Mouse (Mus musculus) left cerebral cortex, adult 18-20 months (tissue): ENCODE measurements around the gene Zbtb17. TPM values are rescaled to one million over a fixed set of nuclear protein-coding genes. Genes with fewer than 3 reads are reported as not detected.

Source experiments
- DNase-seq, 2 experiments: peaks; one replicate each; pipeline ENCODE4 v3.0.0; 2021 to 2022; ENCODE audit warnings: low spot score in 2 of 2, mixed read lengths in 1 of 2
- total RNA-seq, 2 experiments: library from RNA; stranded (reverse); gene quantifications; 2 replicates each; pipeline ENCODE4 v1.2.3; 2021

The Zbtb17 gene
- total RNA-seq, 2 experiments from 2014 or later: 38.8 to 47.7 TPM

DNA sequence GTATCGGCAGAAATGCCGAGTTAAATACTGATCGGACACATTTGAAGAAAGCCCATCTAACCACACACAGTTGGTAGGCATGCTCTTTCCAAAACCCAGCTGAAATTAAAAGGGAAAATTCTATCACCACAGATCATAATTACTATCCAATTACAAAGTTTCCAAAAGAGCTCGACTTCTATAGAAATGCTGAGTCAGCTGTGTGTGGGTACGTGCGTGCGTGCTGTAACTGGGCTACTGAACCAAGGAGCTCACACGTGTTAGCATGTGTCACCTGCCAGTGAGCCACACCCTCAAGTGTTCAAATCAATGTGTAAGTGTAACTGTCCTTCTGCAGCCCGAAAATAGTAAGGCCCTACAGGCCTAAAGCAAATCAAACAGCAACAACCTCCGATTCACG is 43.1 kb downstream of the Zbtb17 start:
- DNase-seq: no peak

DNA sequence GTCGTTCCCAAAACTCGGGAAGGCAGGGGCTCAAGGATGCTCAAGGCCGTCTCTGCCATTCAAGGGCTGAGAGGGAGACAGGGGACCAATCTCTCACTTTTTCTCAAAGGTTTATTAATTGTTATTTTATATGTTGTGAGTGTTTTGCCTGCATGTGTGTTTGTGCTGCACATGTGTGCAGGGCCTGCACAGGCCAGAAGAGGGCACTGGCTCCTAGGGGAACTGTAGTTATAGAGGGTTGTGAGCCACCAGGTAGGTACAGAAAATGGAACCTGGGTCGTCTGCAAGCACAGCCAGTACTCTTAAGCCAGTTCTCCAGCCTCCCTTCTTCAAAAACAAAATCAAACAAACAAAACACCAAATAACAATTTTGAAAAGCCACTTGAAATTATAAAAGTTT is 44.2 kb downstream of the Zbtb17 start:
- no peak for DNase-seq

DNA sequence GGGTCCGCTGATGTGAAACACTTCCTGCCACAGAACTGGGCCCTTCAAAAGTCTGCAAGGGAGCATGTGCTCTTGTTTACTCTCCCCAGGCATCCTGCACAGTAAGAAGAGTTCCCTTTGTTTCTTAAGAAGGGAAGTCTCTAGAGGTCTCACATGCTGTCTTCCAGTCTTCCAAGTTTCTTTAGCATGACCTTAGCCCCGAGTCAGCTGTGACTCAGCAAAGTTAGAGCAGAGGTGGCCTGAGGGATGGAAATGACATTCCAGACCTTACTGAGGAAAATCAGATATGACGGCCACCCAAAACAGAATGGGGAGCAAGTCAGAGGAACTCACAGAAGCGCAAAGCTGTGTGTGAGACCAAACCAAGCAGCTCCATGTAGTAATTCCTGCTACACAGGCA is 56.2 kb downstream of the Zbtb17 start:
- DNase-seq: no peak

DNA sequence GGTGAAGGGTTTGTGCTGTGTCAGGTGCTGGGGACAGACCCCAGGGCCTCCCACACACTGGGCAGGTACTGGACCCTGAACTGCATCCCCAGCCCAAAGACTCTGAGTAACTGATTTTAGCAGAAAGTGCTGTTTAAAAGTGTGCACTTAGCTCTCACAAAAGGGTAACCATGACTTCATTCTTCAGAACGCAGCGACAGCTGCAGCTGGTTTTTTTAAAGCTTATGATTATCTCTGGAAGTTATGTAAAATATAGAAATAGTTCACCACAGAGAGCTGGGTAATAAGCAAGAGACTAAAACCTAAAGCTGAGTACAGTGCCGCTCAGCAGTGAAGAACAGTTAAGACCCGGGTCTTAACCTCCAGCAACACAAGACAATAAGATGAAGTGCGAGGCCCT is 56.6 kb downstream of the Zbtb17 start:
- DNase-seq: no peak

DNA sequence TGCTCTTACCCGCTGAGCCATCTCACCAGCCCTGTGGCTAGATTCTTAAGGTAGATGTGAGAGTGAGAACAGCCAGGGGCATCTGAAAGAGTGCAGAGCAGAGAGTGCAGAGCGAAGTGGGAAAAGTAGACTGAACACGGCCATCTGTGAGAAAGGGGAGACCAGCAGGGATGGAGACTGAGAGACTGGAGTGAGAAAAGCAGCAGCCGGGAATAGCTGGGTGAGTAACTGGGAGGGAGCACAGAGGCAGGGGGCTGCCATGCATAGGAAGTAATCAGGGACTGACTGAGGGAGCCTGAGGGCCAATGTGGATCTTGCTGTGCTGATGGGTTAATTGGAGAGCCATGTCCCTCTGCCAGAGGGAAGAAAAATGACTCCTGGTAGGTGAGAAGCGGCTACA is 58.3 kb downstream of the Zbtb17 start:
- no peak for DNase-seq

DNA sequence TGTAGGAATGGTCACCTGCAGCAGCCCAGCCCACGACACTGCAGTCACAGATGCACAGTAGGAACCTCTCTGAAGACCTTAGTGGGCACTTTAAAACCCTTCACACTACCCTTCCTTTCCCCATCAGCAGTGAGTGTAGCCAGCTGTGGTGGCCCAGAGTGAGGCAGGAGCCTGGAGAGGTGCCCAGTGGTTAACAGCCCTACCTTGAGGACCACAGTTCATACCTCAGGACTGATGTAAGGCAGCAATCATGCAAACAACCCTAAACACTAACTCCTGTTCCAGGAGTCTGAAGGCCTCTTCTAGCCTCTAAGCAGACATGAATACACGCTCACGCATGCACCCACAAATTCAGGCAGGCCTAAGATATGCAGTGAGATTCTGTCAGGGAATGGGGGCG is 60.0 kb downstream of the Zbtb17 start:
- no peak for DNase-seq

DNA sequence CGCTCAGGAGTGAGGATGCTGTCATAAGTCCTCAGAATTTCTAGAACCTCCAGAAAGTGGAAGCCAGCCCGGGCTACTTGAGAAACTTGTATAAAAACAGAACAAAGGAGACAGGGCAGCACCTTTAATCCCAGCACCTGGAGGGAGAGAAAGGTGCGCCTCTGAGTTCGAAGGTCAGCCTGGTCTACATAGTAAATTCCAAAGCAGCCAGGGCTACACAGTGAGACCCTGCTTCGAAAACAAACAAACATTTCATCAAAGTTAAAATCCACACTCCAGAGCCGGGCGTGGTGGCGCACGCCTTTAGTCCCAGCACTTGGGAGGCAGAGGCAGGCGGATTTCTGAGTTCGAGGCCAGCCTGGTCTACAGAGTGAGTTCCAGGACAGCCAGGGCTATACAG is 61.4 kb downstream of the Zbtb17 start:
- no peak for DNase-seq

DNA sequence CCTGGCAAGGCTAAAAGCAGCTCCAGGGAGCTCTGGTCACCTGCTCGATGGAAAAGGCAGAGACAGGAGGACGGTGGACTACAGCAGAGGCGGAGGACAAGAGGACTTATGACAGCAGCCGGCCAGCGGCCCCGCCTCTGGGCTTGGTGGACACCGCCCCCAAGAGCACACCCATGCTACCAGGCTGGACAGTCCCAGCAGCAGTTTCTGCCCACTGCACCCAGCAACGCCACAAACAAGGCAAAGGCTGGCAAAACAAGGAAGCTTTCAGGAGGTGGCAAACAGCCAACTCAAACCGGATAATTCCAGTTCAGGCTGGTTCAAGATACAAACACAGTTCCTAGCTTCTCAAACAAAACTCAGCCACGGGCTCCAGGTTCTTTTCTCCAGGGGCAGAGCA is 61.9 kb downstream of the Zbtb17 start:
- DNase-seq: peak; percentile 54 to 62

DNA sequence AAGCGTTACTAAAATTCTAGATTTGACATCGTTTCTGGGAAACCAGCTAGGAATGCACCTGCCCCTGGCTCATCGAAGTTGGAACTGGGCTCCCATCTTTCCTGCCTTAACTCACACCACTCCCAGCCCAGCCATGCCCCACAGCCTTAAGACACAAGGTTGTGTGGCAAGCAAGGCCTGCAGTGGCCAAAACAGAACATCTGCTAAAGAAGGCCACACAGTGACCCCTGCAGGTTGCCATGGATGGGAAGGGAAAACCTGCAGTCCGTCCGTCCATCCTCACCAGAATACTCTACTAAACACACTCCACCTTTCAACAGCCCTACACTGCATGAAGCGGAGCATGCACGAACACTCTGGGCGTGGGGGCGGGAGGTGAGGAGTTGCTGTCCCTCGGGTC is 62.4 kb downstream of the Zbtb17 start:
- no peak for DNase-seq

DNA sequence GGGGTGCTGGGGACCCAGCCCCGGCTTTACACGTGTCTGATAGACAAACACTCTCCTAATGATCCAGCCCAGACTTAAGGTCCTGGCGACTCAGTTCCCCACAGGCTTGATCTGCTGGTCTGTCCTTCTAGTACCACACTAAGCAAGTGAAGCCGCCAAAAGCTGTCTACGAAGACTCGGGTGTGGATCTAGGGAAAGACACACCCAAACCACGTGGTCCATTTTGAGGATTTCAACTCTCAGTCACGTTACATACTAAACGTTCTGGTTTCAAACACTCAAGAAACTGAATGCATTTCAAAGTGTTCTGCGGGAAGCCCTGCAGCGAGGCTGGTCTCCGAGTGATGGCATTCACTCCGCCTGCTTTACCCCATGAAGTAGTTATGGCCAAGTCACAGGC is 66.0 kb downstream of the Zbtb17 start:
- DNase-seq: no peak

DNA sequence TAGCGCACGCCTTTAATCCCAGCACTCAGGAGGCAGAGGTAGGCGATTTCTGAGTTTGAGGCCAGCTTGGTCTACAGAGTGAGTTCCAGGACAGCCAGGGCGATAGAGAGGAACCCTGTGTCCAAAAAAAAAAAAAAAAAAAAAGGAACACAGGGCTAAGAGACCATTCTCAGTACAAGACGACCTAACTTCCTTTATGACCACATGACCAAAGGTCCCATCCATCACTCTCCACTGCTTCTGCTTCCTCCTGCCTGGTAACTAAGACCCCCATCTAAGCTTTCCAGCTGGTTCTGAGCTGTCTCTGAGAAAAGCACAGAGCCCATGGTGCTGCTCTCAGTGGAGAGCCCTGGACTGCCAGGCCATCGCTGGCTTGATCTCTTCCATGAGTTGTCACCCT is 67.7 kb downstream of the Zbtb17 start:
- no peak for DNase-seq

DNA sequence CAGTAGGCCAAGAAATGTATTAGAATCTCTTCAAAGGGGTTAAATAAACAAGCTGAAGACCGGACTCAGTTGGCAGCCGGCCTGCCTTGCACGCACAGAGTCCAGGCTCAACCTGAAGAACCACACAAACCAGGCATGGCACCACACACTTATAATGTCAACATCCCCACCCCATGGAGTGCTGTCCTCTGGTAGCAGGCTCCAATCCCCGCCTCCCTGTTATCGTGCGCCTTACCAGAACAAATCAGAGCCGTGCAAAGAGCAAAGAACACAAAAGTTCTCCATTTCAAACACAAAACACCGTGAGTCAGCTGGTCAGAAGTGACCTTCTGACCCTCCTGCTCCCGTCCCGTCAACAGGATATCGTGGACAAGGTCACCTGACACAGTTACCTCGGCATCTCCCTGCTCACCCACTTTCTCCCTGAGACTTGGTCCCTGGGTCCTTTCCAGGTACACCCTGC is 69.8 kb downstream of the Zbtb17 start:
- no peak for DNase-seq

Other genes with a start within 250 kb of the Zbtb17 start
- gene Rsg1, start 230.7 kb upstream of the Zbtb17 start, total RNA-seq: 1 to 10 TPM; 3.6 to 4.3 TPM
- gene Arhgef19, start 205.2 kb upstream of the Zbtb17 start, total RNA-seq: 10 to 100 TPM; 17.9 to 21.2 TPM
- gene Epha2, start 143.4 kb upstream of the Zbtb17 start, total RNA-seq: 1 to 10 TPM; 1.3 to 1.5 TPM
- gene Fam131c, start 76.4 kb upstream of the Zbtb17 start, total RNA-seq: 1 to 10 TPM; 4.2 to 4.3 TPM
- not detected for gene Clcnka, start 45.9 kb upstream of the Zbtb17 start, total RNA-seq
- not detected for gene Clcnkb, start 28.6 kb upstream of the Zbtb17 start, total RNA-seq
- gene Hspb7, start 23.9 kb upstream of the Zbtb17 start, total RNA-seq: under 1 TPM; 0.16 to 0.46 TPM
- 1 to 10 TPM; 2.3 to 4.9 TPM for gene Srarp, start 8.5 kb upstream of the Zbtb17 start, total RNA-seq
- gene Spen, start 93.9 kb downstream of the Zbtb17 start, total RNA-seq: 10 to 100 TPM; 58.4 to 60.6 TPM
- 1 to 10 TPM; 1.4 to 1.6 TPM for gene Fblim1, start 161.4 kb downstream of the Zbtb17 start, total RNA-seq
- gene Tmem82, start 174.0 kb downstream of the Zbtb17 start, total RNA-seq: under 1 TPM; 0.53 to 0.63 TPM
- 1 to 10 TPM; 3.9 to 4.1 TPM for gene Slc25a34, start 179.2 kb downstream of the Zbtb17 start, total RNA-seq
- gene Plekhm2, start 220.2 kb downstream of the Zbtb17 start, total RNA-seq: 10 to 100 TPM; 94.6 to 96.9 TPM
- not detected for gene Rsc1a1, start 240.9 kb downstream of the Zbtb17 start, total RNA-seq